Mouse (Mus musculus) 3T3-L1 (cell line): ENCODE measurements around the gene Gabpa.

Source experiments
- DNase-seq: peaks from one replicate; pipeline ENCODE4 v3.0.0-alpha.2; 2015; ENCODE audit warnings: low read depth, low spot score

Gabpa gene

GRCm38 (mm10) chr16:84834745-84835440 is at the start of gene Gabpa:
Gene Gabpa (plus strand): TSS chr16:84834925.
- DNase-seq, result peak; percentile 99

- no peak for DNase-seq
These were observed 49.8 kb upstream of the Gabpa start for GRCm38 (mm10) chr16:84784966-84785365.

- peak; percentile 73 for DNase-seq
These were observed 44.0 kb upstream of the Gabpa start for GRCm38 (mm10) chr16:84790595-84791165.

- DNase-seq, result no peak
These were observed 41.3 kb upstream of the Gabpa start for GRCm38 (mm10) chr16:84793401-84793800.

- no peak for DNase-seq
These were observed 39.4 kb upstream of the Gabpa start for GRCm38 (mm10) chr16:84795337-84795736.

- DNase-seq, result no peak
These were observed 38.0 kb upstream of the Gabpa start for GRCm38 (mm10) chr16:84796678-84797077.

GRCm38 (mm10) chr16:84800038-84800437 is 34.7 kb upstream of the Gabpa start:
- DNase-seq, result no peak

GRCm38 (mm10) chr16:84802217-84802616 is 32.5 kb upstream of the Gabpa start:
- DNase-seq, result no peak

GRCm38 (mm10) chr16:84804866-84805265 is 29.9 kb upstream of the Gabpa start:
- DNase-seq, result no peak

- no peak for DNase-seq
These were observed 28.6 kb upstream of the Gabpa start for GRCm38 (mm10) chr16:84806175-84806574.

GRCm38 (mm10) chr16:84807874-84808273 is 26.9 kb upstream of the Gabpa start:
- no peak for DNase-seq

GRCm38 (mm10) chr16:84810254-84810653 is 24.5 kb upstream of the Gabpa start:
- peak; percentile 81 for DNase-seq

- DNase-seq, result no peak
These were observed 20.9 kb upstream of the Gabpa start for GRCm38 (mm10) chr16:84813852-84814251.

- DNase-seq, result peak; percentile 76
These were observed 20.2 kb upstream of the Gabpa start for GRCm38 (mm10) chr16:84814511-84814910.

- DNase-seq, result peak; percentile 72
These were observed 17.3 kb upstream of the Gabpa start for GRCm38 (mm10) chr16:84817423-84817822.

- no peak for DNase-seq
These were observed 9.7 kb upstream of the Gabpa start for GRCm38 (mm10) chr16:84825009-84825408.

GRCm38 (mm10) chr16:84831696-84832095 is 3.0 kb upstream of the Gabpa start:
- no peak for DNase-seq

GRCm38 (mm10) chr16:84832736-84833135 is 2.0 kb upstream of the Gabpa start:
- no peak for DNase-seq

- DNase-seq, result no peak
These were observed 381 bp upstream of the Gabpa start for GRCm38 (mm10) chr16:84834344-84834743.

GRCm38 (mm10) chr16:84835441-84835822 is 707 bp downstream of the Gabpa start, which contains the start of gene Atp5j:
Gene Atp5j (minus strand): TSS chr16:84835625.
- peak; percentile 66 for DNase-seq

- peak; percentile 88 for DNase-seq
These were observed 1.4 kb downstream of the Gabpa start for GRCm38 (mm10) chr16:84835823-84836743.

GRCm38 (mm10) chr16:84838576-84838975 is 3.9 kb downstream of the Gabpa start:
- peak; percentile 35 for DNase-seq
